Mouse (Mus musculus): Measurements from ENCODE around the gene Kif26b. TPM values are rescaled to one million over a fixed set of nuclear protein-coding genes. Genes with fewer than 3 reads are reported as not detected.

Kif26b gene
- polyA plus RNA-seq, 1 experiment from 2014 or later: 23.7 TPM

DNA sequence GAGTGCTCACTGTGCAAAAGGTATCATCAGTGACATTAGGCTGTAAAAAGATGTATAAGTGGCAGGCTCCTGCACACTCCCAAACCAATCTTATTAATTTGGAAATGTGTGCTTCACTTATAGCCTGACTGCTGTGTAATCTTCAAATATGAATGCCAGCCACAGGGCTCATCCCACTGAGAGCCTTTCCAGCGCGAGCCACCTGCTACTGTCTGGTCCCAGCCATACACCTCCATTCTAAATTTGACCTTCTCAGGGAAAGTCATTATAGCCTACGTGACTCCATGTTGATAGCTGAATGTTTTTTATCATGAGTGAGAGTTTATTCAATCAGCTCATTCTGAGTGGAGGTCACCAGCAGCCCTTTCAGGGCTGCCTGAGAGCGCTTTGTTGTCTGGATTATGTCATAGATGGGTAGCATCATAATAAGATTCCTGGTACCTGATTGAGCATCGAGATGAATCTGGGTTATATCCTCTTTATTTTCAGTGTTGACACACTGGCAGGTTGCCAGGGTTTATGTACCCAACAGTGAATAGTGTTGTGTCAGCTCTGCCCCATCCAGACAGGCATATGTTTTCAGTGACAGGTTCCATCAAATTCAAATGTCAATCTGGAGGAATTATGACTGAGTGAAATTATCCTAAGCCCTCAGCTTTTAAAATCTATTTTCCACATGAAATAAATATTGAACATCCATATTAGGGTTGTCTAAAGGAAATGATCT, 319.6 kb downstream of the Kif26b start:
- no peak for ATAC-seq (ENCODE audit: insufficient number of reproducible peaks, low FRiP score, low TSS enrichment, low read depth)
- Histone ChIP-seq H3K36me3 (ENCODE audit: control insufficient read depth, insufficient read depth, low read length) (no peaks in the 10 kb centered on the region), H3K4me2 (ENCODE audit: low read depth, severe bottlenecking) (no peak overlapping the region), H3K4me1 (ENCODE audit: control insufficient read depth, insufficient read depth, low read length) (0 out of 2 replicates have a peak, but pooled peaks cover 5% of the 10 kb centered on the region), H3K9ac (ENCODE audit: low read length) (no peak overlapping the region), H3K27me3 (ENCODE audit: control insufficient read depth, insufficient read depth, low read length) (no peaks in the 10 kb centered on the region), H3K4me3 (ENCODE audit: low read depth, low read length) (no peak overlapping the region), H3K9me3 (ENCODE audit: control insufficient read depth, low read length) (no peaks in the 10 kb centered on the region), H3K27ac (replicated peaks; ENCODE audit: low read depth, low read length) (no peak overlapping the region)
- 91% methylated on average over 5 of the region's 5 CpGs for WGBS
- no peak for DNase-seq (ENCODE audit: low spot score)

DNA sequence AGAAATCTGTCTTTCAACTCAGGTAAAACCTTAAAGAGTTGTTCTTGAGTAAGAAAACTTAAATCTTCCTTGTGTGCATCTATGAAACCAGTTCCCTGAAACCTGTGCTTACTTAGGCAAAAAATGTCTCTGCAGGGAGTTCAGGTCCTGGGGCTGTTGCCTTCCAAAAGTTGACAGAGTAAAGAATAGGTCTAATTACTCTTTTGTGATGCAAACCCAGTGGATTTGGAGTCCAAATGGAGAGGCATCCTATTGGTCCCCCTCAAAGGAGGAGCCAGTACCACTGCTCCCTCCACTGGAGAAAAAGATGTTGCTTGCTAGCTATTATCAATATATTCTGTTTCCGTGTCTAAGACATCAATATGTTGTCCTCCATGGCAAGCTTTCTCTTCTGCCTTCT, 321.6 kb downstream of the Kif26b start:
- ATAC-seq (ENCODE audit: insufficient number of reproducible peaks, low FRiP score, low TSS enrichment, low read depth) (no peak), DNase-seq (ENCODE audit: low spot score) (no peak)
- peaks cover 8% of the 10 kb centered on the region for H3K4me1 ChIP-seq (ENCODE audit: control insufficient read depth, insufficient read depth, low read length)
- 84% methylated on average over 1 of the region's 1 CpGs for WGBS
- H3K27ac ChIP-seq (replicated peaks; ENCODE audit: low read depth, low read length): no peak overlapping the region
- H3K4me3 ChIP-seq (ENCODE audit: low read depth, low read length): no peak overlapping the region
- no peak overlapping the region for H3K4me2 ChIP-seq (ENCODE audit: low read depth, severe bottlenecking)
- no peak overlapping the region for H3K9ac ChIP-seq (ENCODE audit: low read length)
- no peaks in the 10 kb centered on the region for H3K9me3 ChIP-seq (ENCODE audit: control insufficient read depth, low read length)
- H3K27me3 ChIP-seq (ENCODE audit: control insufficient read depth, insufficient read depth, low read length): no peaks in the 10 kb centered on the region
- no peaks in the 10 kb centered on the region for H3K36me3 ChIP-seq (ENCODE audit: control insufficient read depth, insufficient read depth, low read length)

DNA sequence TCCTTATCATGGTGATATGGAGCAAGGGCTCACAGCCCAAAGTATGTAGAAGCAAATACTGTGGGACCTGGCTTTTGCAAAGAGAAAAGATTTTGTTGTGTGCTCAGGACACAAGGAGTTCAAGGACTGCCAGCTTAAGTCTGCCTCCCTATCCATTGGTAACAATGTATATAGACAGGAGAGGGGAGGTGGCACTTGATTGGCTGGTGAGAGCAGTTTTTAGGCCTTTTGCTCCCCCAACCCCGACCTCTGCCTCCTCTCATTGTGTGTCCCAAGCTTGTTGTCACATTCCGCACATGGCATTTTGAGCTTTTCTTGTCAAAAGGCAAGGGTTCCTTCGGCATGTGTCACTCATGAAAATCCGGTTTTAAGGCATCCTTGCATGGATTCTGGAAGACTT, 326.0 kb downstream of the Kif26b start:
- 89% methylated on average over 4 of the region's 4 CpGs for WGBS
- no peaks in the 10 kb centered on the region for H3K27me3 ChIP-seq (ENCODE audit: control insufficient read depth, insufficient read depth, low read length)
- H3K4me1 ChIP-seq (ENCODE audit: control insufficient read depth, insufficient read depth, low read length): peaks cover 21% of the 10 kb centered on the region
- no peak overlapping the region for H3K27ac ChIP-seq (replicated peaks; ENCODE audit: low read depth, low read length)
- no peak overlapping the region for H3K4me3 ChIP-seq (ENCODE audit: low read depth, low read length)
- H3K36me3 ChIP-seq (ENCODE audit: control insufficient read depth, insufficient read depth, low read length): no peaks in the 10 kb centered on the region
- no peak overlapping the region for H3K9ac ChIP-seq (ENCODE audit: low read length)
- no peaks in the 10 kb centered on the region for H3K9me3 ChIP-seq (ENCODE audit: control insufficient read depth, low read length)
- H3K4me2 ChIP-seq (ENCODE audit: low read depth, severe bottlenecking): no peak overlapping the region
- ATAC-seq (ENCODE audit: insufficient number of reproducible peaks, low FRiP score, low TSS enrichment, low read depth): no peak
- no peak for DNase-seq (ENCODE audit: low spot score)

DNA sequence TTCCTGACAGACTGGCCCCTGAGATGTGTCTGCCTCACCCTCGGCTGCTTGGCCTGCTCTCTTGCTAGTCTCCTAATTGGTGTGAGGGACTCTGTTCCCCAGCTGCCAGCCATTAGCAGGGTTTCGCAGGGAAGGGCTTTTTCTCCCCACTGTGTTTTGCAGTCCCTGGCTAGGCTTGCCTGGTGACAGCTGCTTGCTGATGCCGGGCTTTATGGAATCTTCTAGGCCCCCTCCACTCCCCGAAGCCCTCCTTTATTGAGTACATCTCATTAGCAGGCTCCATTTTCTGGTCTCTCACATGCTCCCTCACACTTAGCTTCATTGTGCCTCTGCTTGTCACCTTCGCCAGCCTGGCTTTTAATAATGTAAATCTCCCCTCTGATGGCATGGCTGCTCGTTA, 327.0 kb downstream of the Kif26b start:
- no peaks in the 10 kb centered on the region for H3K9me3 ChIP-seq (ENCODE audit: control insufficient read depth, low read length)
- no peaks in the 10 kb centered on the region for H3K36me3 ChIP-seq (ENCODE audit: control insufficient read depth, insufficient read depth, low read length)
- DNase-seq (ENCODE audit: low spot score) (peak; percentile 70), ATAC-seq (ENCODE audit: insufficient number of reproducible peaks, low FRiP score, low TSS enrichment, low read depth) (peak; percentile 84)
- no peak overlapping the region for H3K4me2 ChIP-seq (ENCODE audit: low read depth, severe bottlenecking)
- no peak overlapping the region for H3K4me3 ChIP-seq (ENCODE audit: low read depth, low read length)
- H3K4me1 ChIP-seq (ENCODE audit: control insufficient read depth, insufficient read depth, low read length): peaks cover 28% of the 10 kb centered on the region
- H3K27ac ChIP-seq (replicated peaks; ENCODE audit: low read depth, low read length): peak overlapping the region; percentile 73
- H3K27me3 ChIP-seq (ENCODE audit: control insufficient read depth, insufficient read depth, low read length): no peaks in the 10 kb centered on the region
- H3K9ac ChIP-seq (ENCODE audit: low read length): no peak overlapping the region
- 12% methylated on average over 6 of the region's 6 CpGs for WGBS

DNA sequence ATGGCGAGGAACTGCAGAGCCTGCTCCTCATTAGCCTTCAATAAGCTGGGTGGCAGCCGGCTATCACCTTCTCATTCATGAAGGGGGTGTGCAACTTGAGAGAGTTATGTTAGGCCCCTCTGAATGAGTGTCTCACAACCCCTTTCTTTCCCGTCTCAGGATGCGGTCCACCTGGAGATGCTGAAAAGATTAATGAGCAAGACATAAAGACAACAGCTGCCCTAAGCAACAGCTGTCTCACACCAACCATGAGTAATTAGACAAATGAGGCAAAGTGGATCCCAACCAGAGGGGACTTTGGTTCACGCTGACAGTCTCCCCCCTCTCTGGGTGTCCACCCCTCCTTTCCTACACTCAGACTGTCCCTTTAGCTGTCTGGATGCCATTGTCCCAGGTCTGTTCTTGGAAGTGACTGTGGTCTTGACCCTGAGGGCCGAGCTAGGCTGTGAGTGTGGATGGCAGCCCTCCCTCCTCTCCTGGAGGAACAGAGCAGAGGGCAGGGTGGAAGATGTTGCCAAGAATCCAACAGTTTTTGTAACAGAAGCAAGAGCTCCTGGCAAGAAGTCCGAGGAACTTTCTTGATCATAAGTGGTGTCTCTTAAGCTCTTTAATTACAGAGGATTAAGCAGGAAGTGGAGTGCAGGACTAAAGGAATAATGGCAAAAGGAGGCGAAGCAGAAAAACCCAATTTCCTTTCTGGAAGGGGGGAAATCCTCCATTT, 331.9 kb downstream of the Kif26b start:
- no peaks in the 10 kb centered on the region for H3K27me3 ChIP-seq (ENCODE audit: control insufficient read depth, insufficient read depth, low read length)
- DNase-seq (ENCODE audit: low spot score) (no peak), ATAC-seq (ENCODE audit: insufficient number of reproducible peaks, low FRiP score, low TSS enrichment, low read depth) (no peak)
- H3K4me1 ChIP-seq (ENCODE audit: control insufficient read depth, insufficient read depth, low read length): peaks cover 22% of the 10 kb centered on the region
- no peak overlapping the region for H3K9ac ChIP-seq (ENCODE audit: low read length)
- WGBS: 43% methylated on average over 8 of the region's 8 CpGs
- no peaks in the 10 kb centered on the region for H3K36me3 ChIP-seq (ENCODE audit: control insufficient read depth, insufficient read depth, low read length)
- no peak overlapping the region for H3K27ac ChIP-seq (replicated peaks; ENCODE audit: low read depth, low read length)
- H3K4me3 ChIP-seq (ENCODE audit: low read depth, low read length): no peak overlapping the region
- H3K9me3 ChIP-seq (ENCODE audit: control insufficient read depth, low read length): no peaks in the 10 kb centered on the region
- no peak overlapping the region for H3K4me2 ChIP-seq (ENCODE audit: low read depth, severe bottlenecking)

DNA sequence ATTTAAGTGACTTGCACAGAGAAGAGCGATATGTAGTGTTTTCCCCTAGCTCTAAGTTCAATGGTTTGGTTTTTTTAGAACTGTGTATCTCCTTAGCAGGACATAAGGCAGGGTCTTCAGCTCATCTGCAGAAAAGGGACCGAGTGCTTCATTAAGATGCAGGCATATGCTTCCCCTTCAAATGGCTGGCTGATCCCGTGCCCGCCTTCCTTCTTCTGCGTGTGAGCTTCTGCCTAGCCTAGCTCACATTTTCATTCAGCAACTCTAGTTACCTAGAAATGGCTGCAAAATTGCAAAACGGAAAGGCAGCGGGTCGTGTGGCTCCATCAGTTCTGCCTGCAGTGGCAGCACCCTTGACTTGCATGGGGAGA, 332.5 kb downstream of the Kif26b start:
- no peaks in the 10 kb centered on the region for H3K9me3 ChIP-seq (ENCODE audit: control insufficient read depth, low read length)
- H3K27ac ChIP-seq (replicated peaks; ENCODE audit: low read depth, low read length): no peak overlapping the region
- H3K4me1 ChIP-seq (ENCODE audit: control insufficient read depth, insufficient read depth, low read length): peaks cover 17% of the 10 kb centered on the region
- H3K4me2 ChIP-seq (ENCODE audit: low read depth, severe bottlenecking): no peak overlapping the region
- no peak overlapping the region for H3K9ac ChIP-seq (ENCODE audit: low read length)
- no peaks in the 10 kb centered on the region for H3K36me3 ChIP-seq (ENCODE audit: control insufficient read depth, insufficient read depth, low read length)
- DNase-seq (ENCODE audit: low spot score) (no peak), ATAC-seq (ENCODE audit: insufficient number of reproducible peaks, low FRiP score, low TSS enrichment, low read depth) (no peak)
- 88% methylated on average over 8 of the region's 8 CpGs for WGBS
- H3K27me3 ChIP-seq (ENCODE audit: control insufficient read depth, insufficient read depth, low read length): no peaks in the 10 kb centered on the region
- no peak overlapping the region for H3K4me3 ChIP-seq (ENCODE audit: low read depth, low read length)

DNA sequence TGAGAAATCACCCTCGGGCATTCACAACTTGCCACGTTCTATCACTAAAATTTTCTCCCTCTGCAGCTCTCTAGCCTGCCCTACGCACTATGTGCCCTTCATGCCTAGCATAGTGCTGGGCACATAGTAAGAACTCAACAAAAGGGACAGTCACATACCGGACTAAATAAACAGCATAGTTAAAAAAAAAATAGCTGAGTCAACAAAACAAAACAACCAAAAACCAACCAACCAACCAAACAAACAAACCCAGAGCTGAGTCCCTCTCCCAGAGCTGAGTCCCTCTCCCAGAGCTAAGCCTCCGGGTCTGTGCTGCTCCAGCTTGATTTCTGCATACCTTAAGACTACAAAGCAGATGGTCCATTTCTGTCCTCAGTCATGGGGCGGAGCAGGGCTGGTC, 334.8 kb downstream of the Kif26b start:
- 86% methylated on average over 6 of the region's 6 CpGs for WGBS
- H3K36me3 ChIP-seq (ENCODE audit: control insufficient read depth, insufficient read depth, low read length): no peaks in the 10 kb centered on the region; the same call in 1 of the 2 replicates

DNA sequence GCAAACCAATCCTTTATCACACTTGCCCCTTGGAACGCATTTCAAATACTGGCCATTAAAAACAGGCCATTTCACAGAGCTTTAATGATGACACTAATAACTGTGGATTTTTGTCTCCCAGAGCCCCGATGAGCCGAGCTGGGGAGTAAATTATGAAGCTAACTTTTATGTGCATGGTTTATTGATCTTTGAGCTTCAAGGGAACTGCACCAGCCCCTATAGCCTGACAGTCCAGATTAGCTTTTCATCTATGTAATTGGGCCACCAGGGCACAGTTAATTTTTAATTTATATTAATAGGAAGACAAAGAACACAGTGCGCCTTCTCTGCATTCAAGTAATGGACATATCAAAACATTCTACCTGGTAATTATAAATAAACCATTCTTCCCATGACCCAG, 335.4 kb downstream of the Kif26b start:
- ATAC-seq (ENCODE audit: insufficient number of reproducible peaks, low FRiP score, low TSS enrichment, low read depth) (no peak), DNase-seq (ENCODE audit: low spot score) (no peak)
- Histone ChIP-seq H3K4me3 (ENCODE audit: low read depth, low read length) (no peak overlapping the region), H3K36me3 (ENCODE audit: control insufficient read depth, insufficient read depth, low read length) (no peaks in the 10 kb centered on the region; the same call in 1 of the 2 replicates), H3K27me3 (ENCODE audit: control insufficient read depth, insufficient read depth, low read length) (no peaks in the 10 kb centered on the region), H3K27ac (replicated peaks; ENCODE audit: low read depth, low read length) (no peak overlapping the region), H3K4me1 (ENCODE audit: control insufficient read depth, insufficient read depth, low read length) (peaks cover 23% of the 10 kb centered on the region), H3K9me3 (ENCODE audit: control insufficient read depth, low read length) (no peaks in the 10 kb centered on the region), H3K4me2 (ENCODE audit: low read depth, severe bottlenecking) (no peak overlapping the region), H3K9ac (ENCODE audit: low read length) (no peak overlapping the region)
- 78% methylated on average over 4 of the region's 4 CpGs for WGBS

More for the DNA sequence above, 334.8 kb downstream of the Kif26b start:
- no peak overlapping the region for H3K4me3 ChIP-seq (ENCODE audit: low read depth, low read length)
- H3K9ac ChIP-seq (ENCODE audit: low read length): no peak overlapping the region
- H3K27me3 ChIP-seq (ENCODE audit: control insufficient read depth, insufficient read depth, low read length): no peaks in the 10 kb centered on the region
- H3K4me2 ChIP-seq (ENCODE audit: low read depth, severe bottlenecking): no peak overlapping the region
- no peak for ATAC-seq (ENCODE audit: insufficient number of reproducible peaks, low FRiP score, low TSS enrichment, low read depth)
- no peak overlapping the region for H3K27ac ChIP-seq (replicated peaks; ENCODE audit: low read depth, low read length)
- H3K9me3 ChIP-seq (ENCODE audit: control insufficient read depth, low read length): no peaks in the 10 kb centered on the region
- DNase-seq (ENCODE audit: low spot score): no peak
- peaks cover 18% of the 10 kb centered on the region for H3K4me1 ChIP-seq (ENCODE audit: control insufficient read depth, insufficient read depth, low read length)

All from limb, embryonic 11.5 days (tissue).